Mouse (Mus musculus): ENCODE measurements around the gene Gm14147.
"Not testable (repeated sequence)": the region's sequence is repeated elsewhere in the genome, so short reads cannot be mapped to it uniquely, and the experiment has no call there.

The Gm14147 gene

GRCm38 (mm10) chr2:151097945-151098344 is at the start of gene Gm14147:
Gene Gm14147 (plus strand): TSS chr2:151098245.
- not testable (repeated sequence) for ATAC-seq (ENCODE audit: low TSS enrichment)

- ATAC-seq (ENCODE audit: low TSS enrichment) = no peak
These were observed 41.4 kb upstream of the Gm14147 start for GRCm38 (mm10) chr2:151056637-151057036.

- ATAC-seq (ENCODE audit: low TSS enrichment) = not testable (repeated sequence)
These were observed 5.8 kb upstream of the Gm14147 start, which contains the start of gene Gm14151 for GRCm38 (mm10) chr2:151092250-151092649. Gene Gm14151 (minus strand): TSS chr2:151092350.

Data from frontal cortex, adult (tissue).